27 mouse cellular contexts compared by ENCODE assay signal in the genomic region with DNA sequence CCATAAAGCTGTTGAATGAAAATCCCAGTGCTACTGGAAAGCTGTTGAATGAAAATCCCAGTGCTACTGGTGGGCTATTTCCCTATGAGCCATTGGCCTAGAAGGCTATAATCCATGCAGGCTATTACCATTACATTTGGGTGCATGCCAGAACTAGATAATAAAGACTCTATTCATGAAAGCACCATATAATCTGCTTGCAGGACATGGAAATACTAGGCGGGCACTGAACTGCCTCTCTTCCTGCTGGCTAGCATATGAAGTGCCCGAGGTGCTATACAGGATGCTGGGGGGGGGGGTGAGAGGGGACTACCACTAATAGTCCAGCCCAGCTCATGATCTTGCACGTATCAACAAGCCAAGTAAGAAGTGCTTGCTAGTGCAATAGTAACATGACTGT. TPM values are rescaled to one million over a fixed set of nuclear protein-coding genes. Genes with fewer than 3 reads are reported as not detected.
DNase-seq lines count a peak whose midpoint lies in the region; ATAC-seq and TF ChIP-seq lines count a peak whose summit lies in the region.
"Had no signal": no experiment of that assay in that cellular context is flagged by ENCODE, and none has a peak within 500 bp of the region (broad histone marks: within the 10 kb centered on the region; RNA-seq: fewer than 3 reads in every experiment).

No protein-coding gene starts in this region.

- H3K9ac ChIP-seq in forebrain, embryonic 15.5 days (replicated peaks) = no peak overlapping the region
- no peak overlapping the region for H3K9ac ChIP-seq in forebrain, embryonic 12.5 days
- H3K9ac ChIP-seq in limb, embryonic 12.5 days (replicated peaks) = no peak overlapping the region
- H3K9ac ChIP-seq in midbrain, postnatal 0 days (replicated peaks; ENCODE audit: low read length, poor library complexity, severe bottlenecking) = no peak overlapping the region
- H3K9ac ChIP-seq: embryonic facial prominence, embryonic 13.5 days; hindbrain, embryonic 12.5 days; liver, embryonic 15.5 days; lung, embryonic 15.5 days; neural tube, embryonic 12.5 days had no signal

- no peak overlapping the region for H3K27ac ChIP-seq in forebrain, embryonic 15.5 days (replicated peaks)
- H3K27ac ChIP-seq in forebrain, embryonic 12.5 days = no peak overlapping the region
- peak overlapping the region; percentile 74 for H3K27ac ChIP-seq in limb, embryonic 12.5 days
- no peak overlapping the region for H3K27ac ChIP-seq in limb, embryonic 10.5 days
- no peak overlapping the region for H3K27ac ChIP-seq in midbrain, postnatal 0 days (ENCODE audit: low read depth, low read length)
- H3K27ac ChIP-seq: embryonic facial prominence, embryonic 13.5 days; hindbrain, embryonic 12.5 days; liver, embryonic 15.5 days; lung, embryonic 15.5 days; neural tube, embryonic 12.5 days had no signal

- no peak for TF ChIP-seq CTCF in midbrain, postnatal 0 days (IDR thresholded peaks at IDR 0.05)

- DNase-seq in limb, embryonic 10.5 days (ENCODE audit: low spot score) = no peak
- DNase-seq in retina, postnatal 1 day = peak; percentile 53
- no peak for DNase-seq in retina, embryonic 14.5 days (ENCODE audit: low spot score)
- peak; percentile 22 for DNase-seq in midbrain, postnatal 0 days (ENCODE audit: low spot score)
- DNase-seq in left cerebral cortex, postnatal 25 days (ENCODE audit: low spot score in 2 of 2) = no peak
- DNase-seq: adrenal gland, adult 2 months; cerebellum, adult 18-20 months; cerebellum, postnatal 25 days; gastrocnemius, postnatal 10 days; heart, adult 11 months; heart, postnatal 10 days; kidney, adult 9 months; kidney, postnatal 14 days; liver; lung, postnatal 36 days had no signal

- WGBS in forebrain, embryonic 15.5 days = 27% methylated on average over 3 of the region's 3 CpGs
- 70% methylated on average over 3 of the region's 3 CpGs for WGBS in forebrain, embryonic 12.5 days
- 63% methylated on average over 3 of the region's 3 CpGs for WGBS in limb, embryonic 12.5 days
- 85% methylated on average over 3 of the region's 3 CpGs for WGBS in limb, embryonic 10.5 days
- 39% methylated on average over 3 of the region's 3 CpGs for WGBS in midbrain, postnatal 0 days

- H3K36me3 ChIP-seq in forebrain, embryonic 15.5 days = peaks cover 12% of the 10 kb centered on the region
- H3K36me3 ChIP-seq in forebrain, embryonic 12.5 days (replicated peaks) = peaks cover 24% of the 10 kb centered on the region
- H3K36me3 ChIP-seq in limb, embryonic 12.5 days = peaks cover 48% of the 10 kb centered on the region
- H3K36me3 ChIP-seq in limb, embryonic 10.5 days = peaks cover 75% of the 10 kb centered on the region
- peaks cover 9% of the 10 kb centered on the region; the same call in 1 of the 2 replicates for H3K36me3 ChIP-seq in midbrain, postnatal 0 days (ENCODE audit: insufficient read depth, low read length)

- H3K4me2 ChIP-seq in forebrain, embryonic 15.5 days (replicated peaks) = no peak overlapping the region
- H3K4me2 ChIP-seq in forebrain, embryonic 12.5 days = no peak overlapping the region
- H3K4me2 ChIP-seq in limb, embryonic 12.5 days = no peak overlapping the region
- H3K4me2 ChIP-seq in midbrain, postnatal 0 days (ENCODE audit: low read depth, low read length, poor library complexity, severe bottlenecking) = no peak overlapping the region
- H3K4me2 ChIP-seq: embryonic facial prominence, embryonic 13.5 days; heart, embryonic 11.5 days; hindbrain, embryonic 12.5 days; liver, embryonic 15.5 days; lung, embryonic 15.5 days; neural tube, embryonic 12.5 days had no signal

- H3K4me1 ChIP-seq in forebrain, embryonic 15.5 days = peaks cover 4% of the 10 kb centered on the region; the same call in 1 of the 2 replicates
- peaks cover 5% of the 10 kb centered on the region for H3K4me1 ChIP-seq in forebrain, embryonic 12.5 days
- no peaks in the 10 kb centered on the region for H3K4me1 ChIP-seq in limb, embryonic 12.5 days (replicated peaks)
- H3K4me1 ChIP-seq in limb, embryonic 10.5 days = no peaks in the 10 kb centered on the region
- H3K4me1 ChIP-seq in midbrain, postnatal 0 days (ENCODE audit: insufficient read depth, low read length) = no peaks in the 10 kb centered on the region
- H3K4me1 ChIP-seq: embryonic facial prominence, embryonic 13.5 days; hindbrain, embryonic 12.5 days; liver, embryonic 15.5 days; lung, embryonic 15.5 days; neural tube, embryonic 12.5 days had no signal

- H3K9me3 ChIP-seq in forebrain, embryonic 15.5 days = no peaks in the 10 kb centered on the region
- H3K9me3 ChIP-seq in forebrain, embryonic 12.5 days = no peaks in the 10 kb centered on the region
- no peaks in the 10 kb centered on the region for H3K9me3 ChIP-seq in limb, embryonic 12.5 days
- no peaks in the 10 kb centered on the region for H3K9me3 ChIP-seq in limb, embryonic 10.5 days (replicated peaks)
- no peaks in the 10 kb centered on the region for H3K9me3 ChIP-seq in midbrain, postnatal 0 days (ENCODE audit: low read length)
- H3K9me3 ChIP-seq: embryonic facial prominence, embryonic 13.5 days; G1E; hindbrain, embryonic 12.5 days; liver, embryonic 15.5 days; lung, embryonic 15.5 days; neural tube, embryonic 12.5 days had no signal

- intact Hi-C loops in left cerebral cortex, postnatal 25 days (cut with DNase I) = no loop called here

- H3K27me3 ChIP-seq in forebrain, embryonic 15.5 days = no peaks in the 10 kb centered on the region
- no peaks in the 10 kb centered on the region for H3K27me3 ChIP-seq in forebrain, embryonic 12.5 days
- no peaks in the 10 kb centered on the region for H3K27me3 ChIP-seq in limb, embryonic 12.5 days
- no peaks in the 10 kb centered on the region for H3K27me3 ChIP-seq in limb, embryonic 10.5 days (ENCODE audit: low read depth, poor library complexity, severe bottlenecking)
- H3K27me3 ChIP-seq in midbrain, postnatal 0 days (ENCODE audit: insufficient read depth, low read length) = no peaks in the 10 kb centered on the region
- H3K27me3 ChIP-seq: CH12.LX; embryonic facial prominence, embryonic 13.5 days; hindbrain, embryonic 12.5 days; liver, embryonic 15.5 days; lung, embryonic 15.5 days; megakaryocyte, embryonic 14.5 days; neural tube, embryonic 12.5 days had no signal

- no peak overlapping the region for H3K4me3 ChIP-seq in forebrain, embryonic 15.5 days
- H3K4me3 ChIP-seq in forebrain, embryonic 12.5 days (replicated peaks) = no peak overlapping the region
- no peak overlapping the region for H3K4me3 ChIP-seq in limb, embryonic 12.5 days (replicated peaks)
- no peak overlapping the region for H3K4me3 ChIP-seq in limb, embryonic 10.5 days
- H3K4me3 ChIP-seq in midbrain, postnatal 0 days (ENCODE audit: low read depth, low read length) = no peak overlapping the region
- H3K4me3 ChIP-seq: embryonic facial prominence, embryonic 13.5 days; hindbrain, embryonic 12.5 days; liver, embryonic 15.5 days; lung, embryonic 15.5 days; megakaryocyte, embryonic 14.5 days; neural tube, embryonic 12.5 days had no signal

- peak; percentile 61 for ATAC-seq in forebrain, embryonic 15.5 days (replicated peaks)
- no peak for ATAC-seq in forebrain, embryonic 12.5 days (ENCODE audit: low FRiP score)
- ATAC-seq in limb, embryonic 12.5 days (ENCODE audit: insufficient number of reproducible peaks, insufficient read depth, low FRiP score, low TSS enrichment, low read depth) = peak; percentile 66
- no peak for ATAC-seq in midbrain, postnatal 0 days (ENCODE audit: low FRiP score)

RNA-seq across cellular contexts. Expression of gene Dip2a, which starts 18.1 kb away (rescaled TPM):
- 13.4 and 16.4 TPM in 2 replicates for polyA plus RNA-seq in forebrain, embryonic 15.5 days (2015; fragmentation: Nextera tagmentation; extraction: Ambion mirVana)
- polyA plus RNA-seq in forebrain, embryonic 12.5 days (2016; fragmentation: Nextera tagmentation; extraction: Ambion mirVana) = 11.1 and 11.8 TPM in 2 replicates
- polyA plus RNA-seq in limb, embryonic 12.5 days (2016; fragmentation: Nextera tagmentation; extraction: Ambion mirVana) = 12.9 and 13.0 TPM in 2 replicates
- 5.1 and 7.6 TPM in 2 replicates for polyA plus RNA-seq in limb, embryonic 10.5 days (2016; fragmentation: Nextera tagmentation; extraction: Ambion mirVana)
- total RNA-seq in midbrain, postnatal 0 days (2014; rRNA removed) = 57.0 and 60.7 TPM in 2 replicates
- 11.5 and 12.9 TPM in 2 replicates for polyA plus RNA-seq in midbrain, postnatal 0 days (2015; fragmentation: Nextera tagmentation; extraction: Ambion mirVana)
- 10 to 100 TPM; 52.7 to 57.4 TPM for total RNA-seq in left cerebral cortex, postnatal 25 days (2021)

Comparison
In these comparisons a context has a peak if more than half of its experiments do, and no peak if none do; other contexts are left out.
1. ATAC-seq: peak in forebrain, embryonic 15.5 days (single experiment) and limb, embryonic 12.5 days (single experiment); none in forebrain, embryonic 12.5 days (single experiment) and midbrain, postnatal 0 days (single experiment).
2. DNase-seq: peak in retina, postnatal 1 day (single experiment) and midbrain, postnatal 0 days (single experiment); none in limb, embryonic 10.5 days (single experiment), retina, embryonic 14.5 days (single experiment) and left cerebral cortex, postnatal 25 days (0 of 2).